Mouse (Mus musculus) cerebellum, adult (tissue): ENCODE measurements at regions not wholly inside any gene's neighbourhood (a gene's known extent, or its start where the extent isn't known, plus 50 kb on each side); places are given as distances from the start of the nearest gene placed in this dataset.

Experiments used
- ATAC-seq: cut with Nextera tagmentation; 2 replicates; pipeline ENCODE4 v1.9.2; 2017; ENCODE audit warnings: mild to moderate bottlenecking, moderate library complexity, mixed read lengths; ENCODE audit not compliant: insufficient number of reproducible peaks, low FRiP score, low TSS enrichment

DNA sequence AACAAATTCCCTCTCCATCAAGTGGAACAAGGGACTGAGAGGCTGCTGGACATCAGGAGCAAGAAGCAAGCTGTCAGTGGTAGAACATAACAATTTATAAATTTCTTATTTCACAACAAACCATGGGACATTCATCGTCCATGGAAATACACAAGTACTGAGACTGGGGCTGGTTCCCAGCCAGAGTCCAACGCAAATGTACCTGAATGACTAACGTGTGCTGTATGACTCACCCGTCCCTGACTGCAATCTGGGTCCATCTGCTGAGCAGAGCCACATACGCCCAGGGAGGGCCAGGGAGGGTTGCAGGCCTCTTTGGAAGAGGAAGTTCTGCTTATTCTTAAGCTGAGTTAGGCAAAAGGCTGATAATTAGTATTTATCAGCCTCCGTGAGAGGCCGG lies 320.1 kb upstream of the Pappa start:
- ATAC-seq: peak; percentile 97

DNA sequence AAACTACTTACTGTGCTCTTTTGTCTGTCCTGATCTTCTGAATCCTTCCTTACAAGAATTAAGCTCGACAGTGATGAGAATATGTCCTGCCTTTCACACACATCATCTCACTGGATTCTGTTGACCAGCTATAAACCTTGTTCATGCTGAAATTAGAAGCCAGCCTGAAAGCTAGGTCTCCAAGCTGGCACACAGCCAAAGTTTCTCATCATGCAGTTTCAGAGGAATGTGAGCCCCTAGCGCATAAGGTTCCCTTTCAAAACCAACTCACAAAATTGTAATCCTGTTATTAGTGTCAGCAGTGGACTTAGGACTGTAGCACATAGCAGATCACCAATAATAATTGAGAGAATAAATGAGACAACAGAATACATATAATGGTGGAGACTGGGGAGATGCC lies 319.0 kb upstream of the Pappa start:
- no peak for ATAC-seq

DNA sequence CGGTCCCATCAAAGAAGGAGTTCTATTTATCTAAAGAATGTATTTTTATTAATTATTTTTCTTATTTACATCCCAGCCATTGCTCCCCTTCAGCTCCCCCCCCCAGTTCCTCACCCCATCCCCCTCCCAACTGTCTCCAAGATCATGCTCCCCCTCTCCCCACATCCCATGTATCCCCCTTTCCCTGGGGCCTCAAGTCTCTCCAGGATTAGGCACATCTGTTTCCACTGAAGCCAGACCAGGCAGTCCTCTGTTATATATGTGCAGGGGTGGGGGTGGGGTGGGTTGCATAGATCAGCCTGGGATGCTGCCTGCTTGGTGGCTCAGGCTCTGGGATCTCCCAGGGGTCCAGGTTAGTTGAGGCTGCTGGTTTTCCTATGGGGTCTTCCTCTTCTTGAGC lies 316.8 kb upstream of the Pappa start:
- no peak for ATAC-seq

DNA sequence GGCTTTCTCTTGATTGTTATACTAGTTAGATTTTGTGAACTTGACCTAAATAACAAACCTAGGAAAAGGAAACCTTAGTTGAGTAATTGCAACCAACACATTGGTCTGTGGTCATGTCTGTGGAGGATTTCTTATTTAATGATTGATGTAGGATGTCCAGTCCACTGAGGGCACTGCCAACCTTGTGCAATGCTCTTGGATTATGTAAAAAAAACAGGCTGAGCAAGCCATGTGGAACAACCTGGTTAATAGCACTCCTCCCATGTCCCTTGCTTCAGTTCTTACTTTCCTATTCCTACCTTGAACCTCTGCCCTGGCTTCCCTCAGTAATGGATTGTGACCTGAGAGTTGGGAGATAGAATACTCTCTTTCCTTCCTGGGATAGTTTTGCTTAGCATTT lies 312.0 kb upstream of the Pappa start:
- ATAC-seq: no peak

DNA sequence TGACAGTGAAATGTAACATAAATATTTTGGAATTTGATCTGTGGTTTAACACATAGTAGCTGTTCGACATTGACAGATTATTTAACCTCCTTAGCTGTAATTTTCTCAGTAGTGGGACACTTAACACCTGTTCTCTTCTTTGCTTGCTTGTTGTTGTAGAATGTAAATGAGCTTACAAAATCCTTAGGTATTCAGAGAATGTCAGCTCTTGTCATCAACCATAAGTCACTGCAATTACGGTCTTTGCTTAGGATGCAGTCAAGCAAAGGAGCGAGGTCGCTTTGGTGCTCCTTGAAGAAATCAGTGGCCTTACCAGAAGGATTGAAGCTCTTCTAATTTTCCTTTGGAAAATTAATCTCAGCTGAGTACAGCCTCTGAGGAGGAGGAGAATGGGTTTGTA lies 311.2 kb upstream of the Pappa start:
- no peak for ATAC-seq

DNA sequence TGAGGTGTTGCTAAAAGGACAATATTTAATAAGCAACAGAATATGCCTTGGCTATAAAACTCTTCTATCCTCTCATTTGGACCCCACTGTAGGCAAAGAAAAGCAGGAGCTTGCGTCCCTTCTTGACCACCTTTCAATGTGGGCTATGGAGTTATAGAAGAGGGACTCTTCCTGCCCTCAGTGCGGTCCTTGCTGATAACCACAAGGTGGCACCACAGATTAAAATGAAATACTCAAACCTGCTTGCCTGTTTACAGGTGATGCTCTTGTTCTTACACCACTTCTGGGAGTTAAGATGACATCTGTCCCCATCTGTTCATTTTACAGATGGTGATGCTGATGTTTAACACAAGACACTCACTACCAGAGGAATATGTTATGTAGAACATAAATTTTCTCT lies 291.1 kb upstream of the Pappa start:
- ATAC-seq: no peak; the same call in 1 of the 2 replicates

DNA sequence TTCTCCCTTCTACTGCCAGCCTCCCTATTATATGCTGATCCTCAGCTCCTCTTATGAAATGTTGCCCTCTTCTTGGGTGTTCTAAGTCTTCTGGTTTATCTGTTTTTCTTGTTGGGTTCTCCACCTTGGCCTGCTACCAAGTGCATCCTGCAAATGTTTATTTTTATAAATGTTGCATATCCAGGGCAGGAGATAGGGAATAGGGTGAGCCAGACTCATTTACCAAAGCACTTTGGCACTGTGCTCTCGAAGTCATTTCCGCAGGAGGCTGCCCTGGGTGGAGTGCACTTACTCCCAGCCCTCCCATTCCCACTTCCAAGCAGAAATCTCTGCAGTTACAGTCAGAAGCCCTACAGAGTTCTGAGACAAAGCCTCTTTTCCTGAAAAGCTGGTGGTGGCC lies 249.5 kb upstream of the Pappa start:
- ATAC-seq: no peak

DNA sequence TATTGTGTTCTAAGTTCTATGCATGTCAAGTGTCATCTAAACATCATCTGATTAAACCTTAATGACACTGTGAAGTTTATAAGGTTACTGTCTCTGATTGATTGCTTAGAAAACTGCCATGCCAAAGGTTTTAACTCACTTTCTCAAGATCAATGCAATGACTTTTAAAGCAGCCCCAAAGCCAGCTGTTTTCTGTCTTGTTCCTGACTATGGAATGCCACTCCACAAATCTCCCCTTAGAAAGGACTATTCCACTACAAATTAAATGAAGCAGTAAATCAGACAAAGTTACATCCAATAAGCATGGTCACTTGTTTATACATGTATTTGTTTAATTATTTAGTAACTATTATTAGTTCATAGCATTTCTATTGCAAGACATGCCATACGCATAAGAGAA lies 247.1 kb upstream of the Pappa start:
- no peak for ATAC-seq

DNA sequence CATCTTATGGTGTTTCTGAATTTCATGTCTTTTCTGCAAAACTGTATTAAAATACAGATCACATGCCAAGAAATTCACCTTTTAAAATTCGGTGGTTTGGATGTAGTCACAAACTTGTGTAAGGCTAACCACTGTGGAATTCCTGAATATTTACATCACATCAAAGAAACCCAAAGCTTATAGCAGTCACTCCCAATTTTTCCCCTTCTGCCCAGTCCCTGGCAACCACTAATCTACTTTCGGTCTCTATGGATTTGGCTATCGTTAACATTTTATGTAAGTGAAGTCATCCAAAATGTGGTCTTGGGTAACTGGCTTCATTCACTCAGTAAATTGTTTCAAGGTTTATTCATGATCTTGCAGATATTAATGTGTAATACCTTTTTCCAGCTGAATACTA lies 226.0 kb upstream of the Pappa start:
- no peak for ATAC-seq

DNA sequence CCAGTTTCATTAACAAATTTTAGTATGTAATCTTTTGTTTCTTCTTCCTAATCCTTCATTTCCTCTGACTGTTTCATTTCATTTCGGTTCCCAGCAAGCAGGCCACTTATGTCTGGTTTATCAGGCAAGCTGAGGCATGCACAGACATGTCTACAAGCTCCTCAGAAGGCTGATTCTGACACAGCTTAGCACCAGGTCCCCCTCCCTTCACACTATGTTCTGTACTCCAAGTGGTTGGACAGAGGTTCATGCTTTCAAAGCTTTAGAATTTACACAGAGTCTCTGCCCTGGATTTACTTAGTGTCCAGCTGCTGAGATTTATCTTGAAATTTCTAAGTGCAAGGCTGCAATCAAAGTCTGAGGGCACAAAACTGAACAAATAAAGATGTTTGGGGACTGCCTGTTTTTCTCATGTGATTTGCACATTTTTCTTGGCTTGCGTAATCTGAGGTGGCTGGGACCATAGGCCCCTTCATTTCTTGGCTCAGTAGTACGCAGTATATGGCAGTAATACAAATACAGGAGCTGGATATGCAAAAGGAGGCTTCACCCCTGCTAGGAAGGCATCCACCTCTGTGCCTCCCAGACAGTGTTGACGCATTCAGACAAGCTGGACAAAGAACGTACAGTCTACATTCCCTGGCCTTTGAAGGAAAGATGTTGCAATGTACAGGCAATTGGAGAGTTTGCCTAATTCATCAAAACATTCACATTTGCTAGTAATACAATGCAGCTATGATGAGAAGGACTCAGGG lies 222.7 kb upstream of the Pappa start:
- ATAC-seq: no peak

DNA sequence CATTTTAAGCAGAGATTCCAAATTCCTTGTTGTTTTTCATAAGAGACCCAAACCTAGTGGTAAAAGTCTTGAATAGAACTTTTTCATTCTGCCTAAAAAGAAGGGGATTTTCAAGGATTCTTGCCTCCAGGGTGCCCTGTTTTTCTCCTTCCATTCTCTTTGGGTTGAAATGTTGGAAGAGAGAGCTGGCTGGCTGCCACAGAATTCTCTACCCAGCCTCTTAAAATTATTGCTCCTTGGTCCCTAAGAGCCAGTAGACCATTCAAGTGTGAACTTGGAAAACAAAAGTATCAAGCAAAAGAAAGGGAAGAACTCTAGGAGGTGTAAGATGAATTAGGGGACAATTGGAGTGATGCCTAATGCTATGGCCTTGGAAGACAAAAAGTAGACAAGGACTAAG lies 200.2 kb upstream of the Pappa start:
- ATAC-seq: no peak

DNA sequence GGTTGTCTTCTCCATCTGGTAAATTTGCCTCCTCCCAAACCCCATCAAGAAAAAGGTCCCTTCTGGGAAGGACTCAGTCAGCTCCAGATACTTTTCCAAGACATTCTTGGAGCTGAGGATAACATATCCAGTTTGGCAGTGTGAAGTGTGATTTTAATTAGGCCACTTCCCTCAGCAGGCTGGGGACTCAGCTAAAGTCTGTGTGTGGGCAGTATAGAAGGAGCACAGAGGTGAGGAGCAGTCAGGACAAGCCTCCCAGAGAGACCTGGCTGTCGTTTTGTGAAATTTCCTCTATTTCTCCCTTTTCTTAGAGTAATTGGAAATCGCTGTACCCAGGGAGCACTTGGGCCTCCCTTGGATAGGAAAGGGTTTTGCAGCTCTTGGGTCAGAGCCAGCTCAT lies 195.4 kb upstream of the Pappa start:
- no peak for ATAC-seq

DNA sequence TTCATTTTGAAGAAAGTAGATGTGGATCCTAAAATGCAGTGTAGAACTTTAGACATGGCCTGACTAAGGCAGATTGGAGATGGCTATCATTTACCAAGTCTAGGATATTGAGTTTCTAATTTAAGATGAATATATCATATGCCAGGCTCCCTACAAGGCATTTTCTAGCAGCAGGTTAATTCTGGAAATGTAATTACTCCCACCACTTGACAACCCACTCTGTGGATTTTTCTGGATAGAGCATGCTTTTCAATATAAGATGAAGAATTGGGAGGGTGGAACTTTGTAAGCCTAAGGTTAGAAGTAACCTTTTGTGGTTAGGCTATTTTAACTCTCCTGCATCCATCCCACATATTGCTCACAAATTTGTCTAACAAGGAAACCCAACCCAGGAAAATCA lies 178.4 kb upstream of the Pappa start:
- no peak for ATAC-seq

DNA sequence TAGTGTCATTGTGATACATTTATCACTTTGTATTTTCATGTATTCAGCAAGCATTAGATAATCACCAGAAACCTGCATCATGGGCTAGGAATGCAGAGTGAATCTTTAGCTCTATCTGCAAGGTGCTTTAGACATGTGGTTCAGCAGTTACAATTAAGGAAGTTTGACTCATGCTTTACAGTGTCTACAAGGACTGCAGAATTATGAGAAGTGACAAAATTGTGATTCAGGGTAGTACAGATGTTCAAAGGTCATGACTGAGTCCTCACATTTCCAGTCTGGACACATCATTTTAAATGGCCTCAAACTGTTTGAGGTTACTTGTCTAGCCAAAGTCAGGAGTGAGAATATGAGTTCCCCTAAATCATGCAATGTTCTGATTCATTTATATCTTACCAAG lies 171.3 kb upstream of the Pappa start:
- no peak for ATAC-seq

DNA sequence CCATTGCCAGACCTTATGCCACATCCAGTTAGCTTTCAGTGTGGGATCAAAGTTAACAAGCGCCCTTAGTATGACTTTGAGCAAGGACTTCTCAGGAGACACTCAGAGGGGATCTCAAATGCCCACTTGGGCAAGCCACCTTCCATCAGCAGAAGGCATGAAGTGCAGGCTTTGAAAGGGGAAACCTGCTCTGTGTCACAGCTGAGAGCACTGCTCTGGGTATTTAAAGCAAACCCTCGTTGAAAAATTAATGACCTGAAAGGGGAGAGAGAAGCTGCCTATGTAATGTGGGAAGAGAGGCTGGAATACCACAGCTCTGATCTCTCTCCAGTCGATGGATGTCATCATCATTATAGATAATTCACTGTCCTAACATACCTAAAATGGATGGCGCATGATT lies 165.1 kb upstream of the Pappa start:
- ATAC-seq: no peak

DNA sequence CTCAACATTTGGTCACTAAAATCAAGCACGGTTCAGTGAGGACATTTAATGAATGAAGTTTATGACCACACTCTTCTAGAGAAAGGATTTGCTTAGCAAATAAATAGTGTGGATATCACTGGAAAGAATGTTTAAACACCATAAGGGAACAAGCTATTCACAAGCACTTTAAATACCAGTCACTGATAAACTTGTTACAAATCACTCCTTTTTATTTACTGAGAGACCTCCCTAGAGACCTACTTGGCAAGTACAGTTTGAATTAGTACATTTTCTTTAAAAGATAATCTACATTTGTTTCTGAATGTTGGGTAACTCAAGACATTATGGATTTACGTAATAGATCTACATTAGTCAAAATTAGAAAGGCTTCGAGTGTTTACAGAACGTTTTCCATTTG lies 162.2 kb upstream of the Pappa start:
- no peak for ATAC-seq
